Mouse (Mus musculus): ENCODE data around the gene Kctd10. TPM values are rescaled to one million over a fixed set of nuclear protein-coding genes. Genes with fewer than 3 reads are reported as not detected.

The Kctd10 gene
- total and polyA plus RNA-seq, 3 experiments: 29.8 to 60.6 (median 40.8) TPM

- Histone ChIP-seq H3K36me3 (replicated peaks) (peaks cover 62% of the 10 kb centered on the region), H3K9me3 (replicated peaks) (no peaks in the 10 kb centered on the region), H3K4me1 (ENCODE audit: insufficient read depth, low read depth, low read length) (no peaks in the 10 kb centered on the region), H3K27me3 (ENCODE audit: insufficient read depth, low read length) (peaks cover 16% of the 10 kb centered on the region; the same call in 1 of the 2 replicates), H3K4me3 (ENCODE audit: low read depth, low read length) (no peak overlapping the region)
- no peak for ATAC-seq (ENCODE audit: extremely low read depth, insufficient number of reproducible peaks, low FRiP score, poor library complexity, severe bottlenecking)
- TF ChIP-seq TAL1 (conservative IDR thresholded peaks at IDR 0.05; ENCODE audit: low read depth, low read length) (no peak), GATA2 (IDR thresholded peaks at IDR 0.05; ENCODE audit: borderline replicate concordance, low read depth, low read length) (no peak), POLR2AphosphoS5 (IDR thresholded peaks at IDR 0.05; ENCODE audit: insufficient replicate concordance, low read depth, low read length) (no peak), CTCF (IDR thresholded peaks at IDR 0.05; ENCODE audit: low read depth, low read length) (no peak), GATA1 (IDR thresholded peaks at IDR 0.05; ENCODE audit: borderline replicate concordance, low read length) (no peak)
- no peak for DNase-seq (ENCODE audit: low spot score)
These were observed 41.4 kb upstream of the Kctd10 start for GRCm38 (mm10) chr5:114421561-114422298.

- Histone ChIP-seq H3K4me3 (ENCODE audit: low read depth, low read length) (no peak overlapping the region), H3K9me3 (replicated peaks) (no peaks in the 10 kb centered on the region), H3K4me1 (ENCODE audit: insufficient read depth, low read depth, low read length) (no peaks in the 10 kb centered on the region), H3K27me3 (ENCODE audit: insufficient read depth, low read length) (peaks cover 2% of the 10 kb centered on the region; the same call in 1 of the 2 replicates), H3K36me3 (replicated peaks) (peaks cover 94% of the 10 kb centered on the region)
- no peak for ATAC-seq (ENCODE audit: extremely low read depth, insufficient number of reproducible peaks, low FRiP score, poor library complexity, severe bottlenecking)
- TF ChIP-seq GATA2 (IDR thresholded peaks at IDR 0.05; ENCODE audit: borderline replicate concordance, low read depth, low read length): no peak
- no peak for TF ChIP-seq CTCF (IDR thresholded peaks at IDR 0.05; ENCODE audit: low read depth, low read length)
- no peak for TF ChIP-seq TAL1 (conservative IDR thresholded peaks at IDR 0.05; ENCODE audit: low read depth, low read length)
- TF ChIP-seq GATA1 (IDR thresholded peaks at IDR 0.05; ENCODE audit: borderline replicate concordance, low read length): no peak
- TF ChIP-seq POLR2AphosphoS5 (IDR thresholded peaks at IDR 0.05; ENCODE audit: insufficient replicate concordance, low read depth, low read length): no peak
- no peak for DNase-seq (ENCODE audit: low spot score)
These were observed 38.2 kb upstream of the Kctd10 start for GRCm38 (mm10) chr5:114418541-114418940.

- Histone ChIP-seq H3K4me1 (ENCODE audit: insufficient read depth, low read depth, low read length) (no peaks in the 10 kb centered on the region), H3K27me3 (ENCODE audit: insufficient read depth, low read length) (no peaks in the 10 kb centered on the region; the same call in 1 of the 2 replicates), H3K36me3 (replicated peaks) (peaks cover 99% of the 10 kb centered on the region), H3K9me3 (replicated peaks) (no peaks in the 10 kb centered on the region), H3K4me3 (ENCODE audit: low read depth, low read length) (no peak overlapping the region)
- TF ChIP-seq GATA2 (IDR thresholded peaks at IDR 0.05; ENCODE audit: borderline replicate concordance, low read depth, low read length): no peak
- TF ChIP-seq TAL1 (conservative IDR thresholded peaks at IDR 0.05; ENCODE audit: low read depth, low read length): no peak
- no peak for TF ChIP-seq CTCF (IDR thresholded peaks at IDR 0.05; ENCODE audit: low read depth, low read length)
- no peak for TF ChIP-seq GATA1 (IDR thresholded peaks at IDR 0.05; ENCODE audit: borderline replicate concordance, low read length)
- TF ChIP-seq POLR2AphosphoS5 (IDR thresholded peaks at IDR 0.05; ENCODE audit: insufficient replicate concordance, low read depth, low read length): no peak
- DNase-seq (ENCODE audit: low spot score): no peak
- no peak for ATAC-seq (ENCODE audit: extremely low read depth, insufficient number of reproducible peaks, low FRiP score, poor library complexity, severe bottlenecking)
These were observed 36.5 kb upstream of the Kctd10 start for GRCm38 (mm10) chr5:114416855-114417254.

GRCm38 (mm10) chr5:114415606-114416005, 35.3 kb upstream of the Kctd10 start:
- TF ChIP-seq POLR2AphosphoS5 (IDR thresholded peaks at IDR 0.05; ENCODE audit: insufficient replicate concordance, low read depth, low read length): no peak
- TF ChIP-seq GATA1 (IDR thresholded peaks at IDR 0.05; ENCODE audit: borderline replicate concordance, low read length): no peak
- Histone ChIP-seq H3K9me3 (replicated peaks) (no peaks in the 10 kb centered on the region), H3K36me3 (replicated peaks) (peaks cover 99% of the 10 kb centered on the region), H3K4me1 (ENCODE audit: insufficient read depth, low read depth, low read length) (no peaks in the 10 kb centered on the region), H3K27me3 (ENCODE audit: insufficient read depth, low read length) (no peaks in the 10 kb centered on the region; the same call in 1 of the 2 replicates), H3K4me3 (ENCODE audit: low read depth, low read length) (no peak overlapping the region)
- DNase-seq (ENCODE audit: low spot score) (no peak), ATAC-seq (ENCODE audit: extremely low read depth, insufficient number of reproducible peaks, low FRiP score, poor library complexity, severe bottlenecking) (no peak)

- no peak overlapping the region for H3K4me3 ChIP-seq (ENCODE audit: low read depth, low read length)
- H3K9me3 ChIP-seq (replicated peaks): no peaks in the 10 kb centered on the region
- H3K4me1 ChIP-seq (ENCODE audit: insufficient read depth, low read depth, low read length): no peaks in the 10 kb centered on the region
- ATAC-seq (ENCODE audit: extremely low read depth, insufficient number of reproducible peaks, low FRiP score, poor library complexity, severe bottlenecking) (no peak), DNase-seq (ENCODE audit: low spot score) (no peak)
- H3K36me3 ChIP-seq (replicated peaks): peaks cover 99% of the 10 kb centered on the region
- H3K27me3 ChIP-seq (ENCODE audit: insufficient read depth, low read length): no peaks in the 10 kb centered on the region; the same call in 1 of the 2 replicates
- no peak for TF ChIP-seq POLR2AphosphoS5 (IDR thresholded peaks at IDR 0.05; ENCODE audit: insufficient replicate concordance, low read depth, low read length)
- no peak for TF ChIP-seq GATA2 (IDR thresholded peaks at IDR 0.05; ENCODE audit: borderline replicate concordance, low read depth, low read length)
- TF ChIP-seq CTCF (IDR thresholded peaks at IDR 0.05; ENCODE audit: low read depth, low read length): no peak
- TF ChIP-seq TAL1 (conservative IDR thresholded peaks at IDR 0.05; ENCODE audit: low read depth, low read length): no peak
- TF ChIP-seq GATA1 (IDR thresholded peaks at IDR 0.05; ENCODE audit: borderline replicate concordance, low read length): no peak
These were observed 32.9 kb upstream of the Kctd10 start for GRCm38 (mm10) chr5:114413067-114413735.

- H3K27me3 ChIP-seq (ENCODE audit: insufficient read depth, low read length): no peaks in the 10 kb centered on the region; the same call in 1 of the 2 replicates
- no peaks in the 10 kb centered on the region for H3K9me3 ChIP-seq (replicated peaks)
- no peak for ATAC-seq (ENCODE audit: extremely low read depth, insufficient number of reproducible peaks, low FRiP score, poor library complexity, severe bottlenecking)
- DNase-seq (ENCODE audit: low spot score): no peak
- H3K4me1 ChIP-seq (ENCODE audit: insufficient read depth, low read depth, low read length): no peaks in the 10 kb centered on the region
- TF ChIP-seq GATA1 (IDR thresholded peaks at IDR 0.05; ENCODE audit: borderline replicate concordance, low read length) (no peak), TAL1 (conservative IDR thresholded peaks at IDR 0.05; ENCODE audit: low read depth, low read length) (no peak), GATA2 (IDR thresholded peaks at IDR 0.05; ENCODE audit: borderline replicate concordance, low read depth, low read length) (no peak), POLR2AphosphoS5 (IDR thresholded peaks at IDR 0.05; ENCODE audit: insufficient replicate concordance, low read depth, low read length) (no peak), CTCF (IDR thresholded peaks at IDR 0.05; ENCODE audit: low read depth, low read length) (no peak)
- no peak overlapping the region for H3K4me3 ChIP-seq (ENCODE audit: low read depth, low read length)
- H3K36me3 ChIP-seq (replicated peaks): peaks cover 99% of the 10 kb centered on the region
These were observed 32.2 kb upstream of the Kctd10 start for GRCm38 (mm10) chr5:114412361-114412998.

All from G1E (cell line).